Mouse (Mus musculus): ENCODE results near the gene Fbxl18. TPM values are rescaled to one million over a fixed set of nuclear protein-coding genes. Genes with fewer than 3 reads are reported as not detected.
A peak's percentile ranks its signal among the peaks of the same experiment; 100 is the strongest.

Fbxl18 gene
- total and polyA plus RNA-seq, 3 experiments = 4.6 to 7.4 TPM; not detected in 1

DNA sequence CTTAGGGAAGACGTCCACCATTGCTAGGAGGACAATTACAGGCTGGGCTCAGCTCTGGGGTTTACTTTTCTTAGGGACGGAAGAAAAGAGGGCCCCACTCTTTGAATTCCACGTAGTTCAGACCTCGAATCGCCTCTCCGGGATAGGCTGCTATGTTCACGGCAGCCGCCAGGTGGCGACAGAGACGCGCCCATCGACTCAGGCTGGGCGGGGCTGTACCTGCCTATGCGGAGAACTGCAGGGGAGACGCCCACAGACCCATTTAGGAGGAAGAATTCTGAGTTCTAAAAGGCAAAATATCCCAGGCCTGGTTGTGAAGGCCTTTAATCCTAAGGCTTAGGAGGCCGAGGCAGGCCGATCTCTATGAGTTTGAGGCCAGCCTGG lies 41.1 kb upstream of the Fbxl18 start:
- Histone ChIP-seq H3K4me1 (ENCODE audit: control insufficient read depth in 1 of 2, insufficient read depth in 2 of 2, low read length in 2 of 2) (peaks cover 0 to 13% of the 10 kb centered on the region in 2 experiments; a peak in 2 of 4 replicates), H3K27me3 (ENCODE audit: control insufficient read depth in 1 of 2, insufficient read depth in 2 of 2, low read length in 2 of 2) (no peaks in the 10 kb centered on the region), H3K36me3 (ENCODE audit: control insufficient read depth in 1 of 2, insufficient read depth in 2 of 2, low read length in 2 of 2) (peaks cover 0 to 8% of the 10 kb centered on the region in 2 experiments; a peak in 2 of 4 replicates), H3K27ac (ENCODE audit: control insufficient read depth, low read depth, low read length) (no peak overlapping the region), H3K4me3 (ENCODE audit: control insufficient read depth in 1 of 2, insufficient read depth in 1 of 2, low read depth in 2 of 2, low read length in 2 of 2) (peak overlapping the region; percentile 49 to 51), H3K79me2 (ENCODE audit: control insufficient read depth, insufficient read depth, low read length, poor library complexity) (no peaks in the 10 kb centered on the region), H3K9ac (ENCODE audit: control insufficient read depth, low read depth, low read length, poor library complexity, severe bottlenecking) (peak overlapping the region; percentile 48), H3K9me3 (replicated peaks; ENCODE audit: insufficient read depth, low read length) (no peaks in the 10 kb centered on the region)
- peak; percentile 82 for DNase-seq (ENCODE audit: low read depth, low spot score)
- no peak for TF ChIP-seq CHD2 (IDR thresholded peaks at IDR 0.05; ENCODE audit: low read length)
- TF ChIP-seq ZMIZ1 (IDR thresholded peaks at IDR 0.05; ENCODE audit: low read depth, low read length) = no peak
- no peak for TF ChIP-seq MXI1 (IDR thresholded peaks at IDR 0.05; ENCODE audit: low read depth, low read length)
- TF ChIP-seq MAFK (IDR thresholded peaks at IDR 0.05; ENCODE audit: borderline replicate concordance, low read depth, low read length) = no peak
- TF ChIP-seq GABPA (IDR thresholded peaks at IDR 0.05; ENCODE audit: low read depth, low read length) = no peak
- no peak for TF ChIP-seq MYC (IDR thresholded peaks at IDR 0.05; ENCODE audit: low read depth, low read length)
- TF ChIP-seq MEF2A (IDR thresholded peaks at IDR 0.05; ENCODE audit: extremely low read depth, insufficient replicate concordance, low read depth, low read length, poor library complexity, severe bottlenecking) = no peak
- TF ChIP-seq TBP (IDR thresholded peaks at IDR 0.05; ENCODE audit: low read depth, low read length) = no peak
- TF ChIP-seq POLR2AphosphoS5 (IDR thresholded peaks at IDR 0.05; ENCODE audit: borderline replicate concordance, low read depth, low read length) = no peak
- peak; percentile 85 for TF ChIP-seq RAD21 (IDR thresholded peaks at IDR 0.05; ENCODE audit: low read depth, low read length)
- no peak for TF ChIP-seq CHD1 (IDR thresholded peaks at IDR 0.05; ENCODE audit: low read depth, low read length)
- no peak for TF ChIP-seq BHLHE40 (IDR thresholded peaks at IDR 0.05; ENCODE audit: borderline replicate concordance, low read depth, low read length)
- TF ChIP-seq KAT2A (conservative IDR thresholded peaks at IDR 0.05; ENCODE audit: low read depth, low read length) = no peak
- TF ChIP-seq SMC3 (IDR thresholded peaks at IDR 0.05; ENCODE audit: low read depth, low read length) = peak; percentile 91
- TF ChIP-seq HCFC1 (IDR thresholded peaks at IDR 0.05; ENCODE audit: low read depth, low read length) = no peak
- no peak for TF ChIP-seq JUND (IDR thresholded peaks at IDR 0.05; ENCODE audit: low read depth, low read length)
- no peak for TF ChIP-seq POLR2AphosphoS2 (IDR thresholded peaks at IDR 0.05; ENCODE audit: low read length)
- TF ChIP-seq NELFE (IDR thresholded peaks at IDR 0.05; ENCODE audit: low read depth, low read length) = no peak
- TF ChIP-seq GATA1 (IDR thresholded peaks at IDR 0.05; ENCODE audit: low read depth, low read length) = no peak
- peak; percentile 80 for TF ChIP-seq ZC3H11A (IDR thresholded peaks at IDR 0.05; ENCODE audit: low read depth, low read length)
- no peak for TF ChIP-seq E2F4 (IDR thresholded peaks at IDR 0.05; ENCODE audit: borderline replicate concordance, low read depth, low read length)
- TF ChIP-seq TCF12 (IDR thresholded peaks at IDR 0.05; ENCODE audit: low read depth, low read length) = no peak
- no peak for TF ChIP-seq TAL1 (IDR thresholded peaks at IDR 0.05; ENCODE audit: low read length)
- TF ChIP-seq USF1 (IDR thresholded peaks at IDR 0.05; ENCODE audit: low read depth, low read length) = no peak
- no peak for TF ChIP-seq ZKSCAN1 (IDR thresholded peaks at IDR 0.05; ENCODE audit: low read depth, low read length)
- TF ChIP-seq EP300 (IDR thresholded peaks at IDR 0.05; ENCODE audit: low read depth in 1 of 2, low read length in 2 of 2) = no peak
- no peak for TF ChIP-seq UBTF (IDR thresholded peaks at IDR 0.05; ENCODE audit: borderline replicate concordance, insufficient read depth, low read depth, low read length)
- TF ChIP-seq SIN3A (IDR thresholded peaks at IDR 0.05; ENCODE audit: low read length) = no peak
- no peak for TF ChIP-seq MYB (IDR thresholded peaks at IDR 0.05; ENCODE audit: low read depth, low read length)
- no peak for TF ChIP-seq MAX (IDR thresholded peaks at IDR 0.05; ENCODE audit: low read length)
- peak; percentile 75; the same call in 1 of the 2 replicates for TF ChIP-seq MAZ (IDR thresholded peaks at IDR 0.05; ENCODE audit: low read depth, low read length)
- no peak for TF ChIP-seq RCOR1 (IDR thresholded peaks at IDR 0.05; ENCODE audit: low read depth, low read length)
- peak; percentile 86 to 98 (median 89) for TF ChIP-seq CTCF (IDR thresholded peaks at IDR 0.05 in 2 of 3, conservative IDR thresholded peaks at IDR 0.05 in 1 of 3; ENCODE audit: control insufficient read depth in 1 of 3, insufficient read depth in 1 of 3, low read depth in 2 of 3, low read length in 3 of 3, poor library complexity in 1 of 3, severe bottlenecking in 1 of 3)
- no peak for TF ChIP-seq USF2 (IDR thresholded peaks at IDR 0.05; ENCODE audit: borderline replicate concordance in 1 of 2, insufficient read depth in 1 of 2, low read depth in 1 of 2, low read length in 2 of 2)
- TF ChIP-seq ZNF384 (IDR thresholded peaks at IDR 0.05; ENCODE audit: low read depth, low read length) = no peak
- 0 out of 2 replicates have a peak, but pooled peaks have one; percentile 6 for TF ChIP-seq ETS1 (IDR thresholded peaks at IDR 0.05; ENCODE audit: low read depth, low read length)
- no peak for TF ChIP-seq NRF1 (IDR thresholded peaks at IDR 0.05; ENCODE audit: insufficient read depth, low read depth, low read length, poor library complexity, severe bottlenecking)
- TF ChIP-seq ELF1 (IDR thresholded peaks at IDR 0.05; ENCODE audit: low read depth, low read length) = no peak
